Mouse (Mus musculus): ENCODE data around the gene Napa. TPM values are rescaled to one million over a fixed set of nuclear protein-coding genes. Genes with fewer than 3 reads are reported as not detected.

The Napa gene
- total RNA-seq, 2 experiments from 2014 or later, result 269 to 280 TPM

DNA sequence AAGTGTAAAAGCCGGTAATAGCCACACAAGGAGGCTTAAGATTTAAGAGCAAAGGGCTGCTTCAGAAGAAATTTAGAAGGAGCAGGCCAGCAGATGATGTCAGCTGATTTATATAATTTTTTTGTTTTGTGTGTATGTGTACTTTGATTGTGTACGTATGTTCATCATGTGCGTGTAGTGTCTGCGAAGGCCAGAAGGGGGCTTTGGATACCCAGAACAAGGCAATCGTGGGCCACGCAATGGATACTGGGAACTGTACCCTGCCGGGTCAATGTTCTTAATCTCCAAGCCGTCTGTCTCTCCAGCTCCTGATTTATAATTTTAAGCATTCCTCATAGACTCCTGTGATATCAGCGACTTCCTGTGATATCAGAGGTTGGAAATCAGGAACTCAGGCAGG lies 63.0 kb downstream of the Napa start:
- H3K27ac ChIP-seq, result no peak overlapping the region
- DNase-seq (ENCODE audit: extremely low spot score in 1 of 2, low spot score in 2 of 2), result no peak
- H3K4me3 ChIP-seq, result no peak overlapping the region
- intact Hi-C loops (cut with DNase I), result no loop called here
- peak; percentile 21 for TF ChIP-seq CTCF (IDR thresholded peaks at IDR 0.05)

- DNase-seq (ENCODE audit: extremely low spot score in 1 of 2, low spot score in 2 of 2), result no peak
- no peak for TF ChIP-seq CTCF (IDR thresholded peaks at IDR 0.05)
- no peak overlapping the region for H3K27ac ChIP-seq
- intact Hi-C loops (cut with DNase I), result no loop called here
- no peak overlapping the region for H3K4me3 ChIP-seq
Measured at GRCm38 (mm10) chr7:16162036-16162435, 63.8 kb downstream of the Napa start.

Other genes with a start within 250 kb of the Napa start
- gene Crx, start 218.5 kb upstream of the Napa start, total RNA-seq (2021), result not detected
- gene Crxos, start 215.8 kb upstream of the Napa start, total RNA-seq (2021), result under 1 TPM in 1 of 2 experiments, not detected in 1; 0.29 TPM
- 1,000 to 10,000 TPM; 1,033 to 1,089 TPM for gene Selenow, start 176.1 kb upstream of the Napa start, total RNA-seq (2021)
- gene Nop53, start 152.4 kb upstream of the Napa start, total RNA-seq (2021), result 100 to 1,000 TPM; 108 to 113 TPM
- 1 to 10 TPM; 6.4 to 6.7 TPM for gene Ehd2, start 130.9 kb upstream of the Napa start, total RNA-seq (2021)
- gene Bicra, start 50.5 kb upstream of the Napa start, total RNA-seq (2021), result 10 to 100 TPM; 14.5 to 15.4 TPM
- under 1 TPM; 0.77 to 0.97 TPM for gene Zfp541, start 36.6 kb upstream of the Napa start, total RNA-seq (2021)
- 10 to 100 TPM; 42.9 to 46.3 TPM for gene Kptn, start 21.4 kb downstream of the Napa start, total RNA-seq (2021)
- gene Slc8a2, start 31.4 kb downstream of the Napa start, total RNA-seq (2021), result 100 to 1,000 TPM; 226 TPM
- 10 to 100 TPM; 39.8 to 42.6 TPM for gene Meis3, start 76.6 kb downstream of the Napa start, total RNA-seq (2021)
- gene Dhx34, start 123.6 kb downstream of the Napa start, total RNA-seq (2021), result 10 to 100 TPM; 12.7 to 12.8 TPM
- gene C5ar2, start 145.7 kb downstream of the Napa start, total RNA-seq (2021), result under 1 TPM; 0.42 to 0.54 TPM
- gene C5ar1, start 161.1 kb downstream of the Napa start, total RNA-seq (2021), result 1 to 10 TPM; 1.3 to 1.7 TPM
- 10 to 100 TPM; 36.7 to 41.3 TPM for gene Inafm1, start 175.2 kb downstream of the Napa start, total RNA-seq (2021)
- gene Ccdc9, start 188.3 kb downstream of the Napa start, total RNA-seq (2021), result 10 to 100 TPM; 94.3 to 95.1 TPM
- gene Bbc3, start 209.9 kb downstream of the Napa start, total RNA-seq (2021), result 1 to 10 TPM; 9.1 to 9.7 TPM

Data from left cerebral cortex, adult 2 months (tissue).